Mouse (Mus musculus) hindbrain, embryonic 16.5 days (tissue): Measurements from ENCODE around the gene Cela2a. TPM values are rescaled to one million over a fixed set of nuclear protein-coding genes. Genes with fewer than 3 reads are reported as not detected.

Experiments used
- ATAC-seq: fragments of 200-750 bp; cut with Nextera tagmentation; 2 replicates; pipeline ENCODE4 v1.8.0; 2017; ENCODE audit warnings: moderate TSS enrichment, moderate library complexity
- H3K27ac ChIP-seq: fragments of 300-500 bp; sonication (generic); 2 replicates; pipeline ENCODE4 v1.5.1; 2014; ENCODE audit warnings: low read depth, mild to moderate bottlenecking, control low read depth, low read length, moderate library complexity
- H3K27me3 ChIP-seq: fragments of 300-500 bp; sonication (generic); replicated peaks from 2 replicates; pipeline ENCODE4 v1.6.1; 2014; ENCODE audit warnings: low read length; ENCODE audit not compliant: control insufficient read depth, insufficient read depth
- H3K36me3 ChIP-seq: fragments of 300-500 bp; sonication (generic); 2 replicates; pipeline ENCODE4 v1.6.1; 2014; ENCODE audit warnings: mild to moderate bottlenecking, low read length, moderate library complexity, mixed read lengths; ENCODE audit not compliant: control insufficient read depth, insufficient read depth
- H3K4me1 ChIP-seq: fragments of 300-500 bp; sonication (generic); 2 replicates; pipeline ENCODE4 v1.6.1; 2014; ENCODE audit warnings: low read depth, low read length; ENCODE audit not compliant: control insufficient read depth, insufficient read depth
- H3K4me2 ChIP-seq: fragments of 300-500 bp; sonication (generic); 2 replicates; pipeline ENCODE4 v1.6.1; 2014; ENCODE audit warnings: mild to moderate bottlenecking, low read length, control low read depth, moderate library complexity
- H3K4me3 ChIP-seq: fragments of 300-500 bp; sonication (generic); 2 replicates; pipeline ENCODE4 v1.5.1; 2014; ENCODE audit warnings: mild to moderate bottlenecking, low read length, control low read depth, moderate library complexity
- H3K9ac ChIP-seq: fragments of 300-500 bp; sonication (generic); 2 replicates; pipeline ENCODE4 v1.6.1; 2014; ENCODE audit warnings: low read depth, mild to moderate bottlenecking, control low read depth, low read length, moderate library complexity
- H3K9me3 ChIP-seq: fragments of 300-500 bp; sonication (generic); 2 replicates; pipeline ENCODE4 v1.6.1; 2014; ENCODE audit warnings: mild to moderate bottlenecking, low read length, moderate library complexity; ENCODE audit not compliant: control insufficient read depth
- WGBS: fragments of 180-500 bp; shearing (Covaris S2); extraction: QIAGEN DNeasy Blood & Tissue Kit; methylation state at CpG from one replicate; pipeline ENCODE4 v1.1.7; 2014; 5-methylcytosine and 5-hydroxymethylcytosine counted together
- polyA plus RNA-seq: library from polyadenylated mRNA; unstranded; fragments of >200 nt; fragmentation: Nextera tagmentation; extraction: Ambion mirVana; gene quantifications from 2 replicates; pipeline ENCODE4 v1.2.1, GENCODE M21; 2015

The Cela2a gene
- not detected in 2 replicates for polyA plus RNA-seq

DNA sequence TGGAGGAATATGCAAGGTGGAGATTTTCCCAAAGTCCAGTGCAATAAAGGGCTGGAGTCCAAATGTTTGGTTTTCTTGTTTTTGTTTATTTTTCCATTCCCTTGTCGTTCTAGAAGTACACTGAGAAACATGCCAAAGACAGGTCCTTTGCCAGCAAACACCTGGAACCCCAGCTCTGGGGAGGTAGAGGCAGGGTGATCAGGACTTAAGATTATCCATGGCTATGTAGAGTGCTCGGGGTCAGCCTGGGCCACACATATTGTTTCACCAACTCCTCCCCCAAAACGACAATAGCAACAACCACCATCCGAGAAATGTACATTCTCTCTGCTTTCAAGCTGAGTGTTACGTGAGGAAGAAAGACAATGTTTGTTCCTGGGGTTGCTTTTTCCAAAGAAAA, at the start of gene Cela2a:
Gene Cela2a, minus strand, starts transcription at position 101 of the 400 bp plus-strand sequence.
- Histone ChIP-seq H3K27ac (no peak within 1 kb of the TSS), H3K4me3 (no peak within 1 kb of the TSS), H3K9ac (no peak within 1 kb of the TSS), H3K4me2 (no peak within 1 kb of the TSS), H3K4me1 (no peaks in the 10 kb centered on the region), H3K9me3 (no peaks in the 10 kb centered on the region), H3K36me3 (no peaks in the 10 kb centered on the region), H3K27me3 (no peaks in the 10 kb centered on the region)
- no peak for ATAC-seq
- 50% methylated on average over 5 of the region's 5 CpGs for WGBS

- peak; percentile 5 for ATAC-seq
- WGBS = 7% methylated on average over 8 of the region's 8 CpGs
- Histone ChIP-seq H3K27me3 (no peaks in the 10 kb centered on the region), H3K9me3 (no peaks in the 10 kb centered on the region), H3K9ac (peak overlapping the region; percentile 93), H3K4me1 (peaks cover 43% of the 10 kb centered on the region), H3K27ac (peak overlapping the region; percentile 77), H3K36me3 (no peaks in the 10 kb centered on the region), H3K4me3 (peak overlapping the region; percentile 85), H3K4me2 (peak overlapping the region; percentile 97)
Observed at GRCm38 (mm10) chr4:141875481-141876108, 49.6 kb upstream of the Cela2a start.

DNA sequence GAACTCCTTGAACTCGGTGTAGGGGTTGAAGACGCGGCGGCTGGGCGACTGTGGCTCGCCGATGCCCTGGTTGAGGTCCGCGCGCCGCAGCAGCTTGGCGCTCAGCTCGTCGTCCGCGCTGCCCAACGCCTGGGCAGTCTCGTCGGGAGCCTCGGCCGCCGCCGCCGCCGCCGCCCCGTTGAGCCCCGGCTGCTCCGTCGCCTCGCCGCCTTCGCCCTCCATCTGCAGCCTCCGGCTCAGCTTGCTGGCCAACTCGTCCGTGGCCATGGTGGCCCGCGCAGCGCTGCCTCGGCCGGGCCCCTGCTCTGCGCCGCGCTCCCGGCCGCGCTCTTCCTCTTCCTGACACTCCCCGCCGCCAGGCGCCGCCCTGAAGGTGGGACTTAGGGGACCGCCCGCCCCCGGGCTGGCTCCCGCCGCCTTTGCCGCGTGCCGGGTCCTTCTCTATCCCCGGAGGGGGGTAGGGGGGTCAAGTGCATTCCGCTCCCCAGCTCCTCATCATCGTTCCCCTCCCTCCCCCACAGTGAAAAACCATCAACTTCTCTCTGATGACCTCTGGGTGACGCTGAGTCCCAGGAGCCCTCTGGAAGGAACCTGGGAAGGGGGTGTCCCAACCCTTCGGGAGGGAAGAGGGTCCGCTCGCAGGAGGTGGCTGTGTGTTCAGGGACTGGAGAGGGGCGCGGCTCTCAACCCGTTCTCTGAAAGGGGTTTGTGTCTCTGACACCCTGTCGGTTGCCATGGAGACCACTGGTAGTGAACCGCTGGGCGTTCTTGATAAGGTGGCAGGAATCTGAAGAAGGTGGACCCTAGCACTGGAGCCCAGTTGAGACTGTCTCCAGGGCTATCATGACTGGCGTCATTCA, 48.9 kb upstream of the Cela2a start, which contains the start of gene Efhd2:
Gene Efhd2, minus strand, starts transcription at position 320 of the 860 bp plus-strand sequence.
- H3K27me3 ChIP-seq = no peaks in the 10 kb centered on the region
- H3K9ac ChIP-seq = peak within 1 kb of the TSS; percentile 93
- H3K4me3 ChIP-seq = peak within 1 kb of the TSS; percentile 85
- H3K36me3 ChIP-seq = no peaks in the 10 kb centered on the region
- peak within 1 kb of the TSS; percentile 77 for H3K27ac ChIP-seq
- no peaks in the 10 kb centered on the region for H3K9me3 ChIP-seq
- peaks cover 49% of the 10 kb centered on the region for H3K4me1 ChIP-seq
- peak within 1 kb of the TSS; percentile 97 for H3K4me2 ChIP-seq
- under 1% methylated on average over 62 of the region's 73 CpGs for WGBS
- peak; percentile 90 for ATAC-seq

GRCm38 (mm10) chr4:141874111-141874600, 48.2 kb upstream of the Cela2a start:
- 1% methylated on average over 18 of the region's 19 CpGs for WGBS
- peaks cover 52% of the 10 kb centered on the region for H3K4me1 ChIP-seq
- peak overlapping the region; percentile 93 for H3K9ac ChIP-seq
- H3K4me3 ChIP-seq = peak overlapping the region; percentile 85
- H3K4me2 ChIP-seq = peak overlapping the region; percentile 97
- peak; percentile 12 for ATAC-seq
- H3K9me3 ChIP-seq = no peaks in the 10 kb centered on the region
- H3K27ac ChIP-seq = peak overlapping the region; percentile 77; the same call in 1 of the 2 replicates
- H3K36me3 ChIP-seq = no peaks in the 10 kb centered on the region
- no peaks in the 10 kb centered on the region for H3K27me3 ChIP-seq

GRCm38 (mm10) chr4:141872977-141873376, 47.0 kb upstream of the Cela2a start:
- H3K9me3 ChIP-seq = no peaks in the 10 kb centered on the region
- H3K4me1 ChIP-seq = peaks cover 52% of the 10 kb centered on the region
- WGBS = 66% methylated on average over 8 of the region's 9 CpGs
- H3K27me3 ChIP-seq = no peaks in the 10 kb centered on the region
- ATAC-seq = no peak
- peak overlapping the region; percentile 85 for H3K4me3 ChIP-seq
- peak overlapping the region; percentile 97 for H3K4me2 ChIP-seq
- H3K27ac ChIP-seq = no peak overlapping the region
- H3K36me3 ChIP-seq = no peaks in the 10 kb centered on the region
- H3K9ac ChIP-seq = peak overlapping the region; percentile 93; the same call in 1 of the 2 replicates

- H3K9ac ChIP-seq = peak overlapping the region; percentile 49
Observed at GRCm38 (mm10) chr4:141871909-141872308, 45.9 kb upstream of the Cela2a start.

GRCm38 (mm10) chr4:141871333-141871725, 45.4 kb upstream of the Cela2a start:
- no peaks in the 10 kb centered on the region for H3K27me3 ChIP-seq
- H3K9me3 ChIP-seq = no peaks in the 10 kb centered on the region
- no peak for ATAC-seq
- H3K9ac ChIP-seq = no peak overlapping the region
- H3K4me2 ChIP-seq = peak overlapping the region; percentile 97
- peak overlapping the region; percentile 9 for H3K27ac ChIP-seq
- peaks cover 63% of the 10 kb centered on the region for H3K4me1 ChIP-seq
- no peak overlapping the region for H3K4me3 ChIP-seq
- no peaks in the 10 kb centered on the region for H3K36me3 ChIP-seq
- 84% methylated on average over 3 of the region's 3 CpGs for WGBS

More at GRCm38 (mm10) chr4:141871909-141872308, 45.9 kb upstream of the Cela2a start:
- WGBS = 43% methylated on average over 7 of the region's 9 CpGs
- H3K9me3 ChIP-seq = no peaks in the 10 kb centered on the region
- H3K27me3 ChIP-seq = no peaks in the 10 kb centered on the region
- peak overlapping the region; percentile 97 for H3K4me2 ChIP-seq
- ATAC-seq = peak; percentile 53
- peak overlapping the region; percentile 1; the same call in 1 of the 2 replicates for H3K4me3 ChIP-seq
- peak overlapping the region; percentile 9 for H3K27ac ChIP-seq
- peaks cover 61% of the 10 kb centered on the region for H3K4me1 ChIP-seq
- no peaks in the 10 kb centered on the region for H3K36me3 ChIP-seq

DNA sequence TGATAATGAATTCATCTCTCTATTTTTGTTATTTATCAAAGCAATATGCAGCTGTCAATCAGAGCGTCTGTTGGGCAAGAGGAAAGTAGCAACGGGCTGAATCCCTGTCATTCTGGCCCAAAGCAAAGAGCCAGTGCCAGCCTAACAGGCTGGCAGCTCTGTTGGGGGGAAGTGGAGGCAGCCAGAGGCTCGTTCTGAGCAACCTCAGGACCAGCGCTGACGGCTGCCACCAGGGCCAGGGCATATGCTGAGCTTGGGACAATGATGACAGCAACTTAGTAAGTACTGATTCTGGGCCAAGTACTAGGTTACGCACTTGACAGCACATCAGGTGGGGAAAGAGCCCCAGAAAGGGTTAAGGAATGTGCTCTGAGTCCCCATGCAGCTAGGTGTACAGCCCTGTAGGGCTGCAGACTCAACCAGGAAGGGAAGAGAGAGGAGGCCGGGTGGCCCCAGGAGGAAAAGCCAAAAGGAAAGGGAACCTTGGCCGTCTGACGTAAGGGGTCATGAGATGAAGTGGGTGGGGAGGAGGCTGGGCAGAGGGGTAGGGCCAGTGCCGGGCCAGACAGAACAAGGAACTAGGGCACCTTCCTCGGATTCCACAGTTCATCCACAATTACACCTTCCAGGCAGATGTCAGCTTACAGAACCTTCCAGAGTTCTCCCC, 44.8 kb upstream of the Cela2a start:
- WGBS = 56% methylated on average over 11 of the region's 11 CpGs
- Histone ChIP-seq H3K27ac (no peak overlapping the region; the same call in 1 of the 2 replicates), H3K4me3 (no peak overlapping the region), H3K27me3 (no peaks in the 10 kb centered on the region), H3K4me1 (peaks cover 63% of the 10 kb centered on the region), H3K9ac (peak overlapping the region; percentile 11; the same call in 1 of the 2 replicates), H3K36me3 (no peaks in the 10 kb centered on the region), H3K4me2 (peak overlapping the region; percentile 97; the same call in 1 of the 2 replicates), H3K9me3 (no peaks in the 10 kb centered on the region)
- ATAC-seq = no peak
